Mouse (Mus musculus) heart, postnatal 0 days (tissue): ENCODE data around the gene Gm49384. TPM values are rescaled to one million over a fixed set of nuclear protein-coding genes. Genes with fewer than 3 reads are reported as not detected.

Experiments
- ATAC-seq: fragments of 200-750 bp; cut with Nextera tagmentation; 2 replicates; pipeline ENCODE4 v1.8.0; 2017; ENCODE audit warnings: low read depth, moderate number of reproducible peaks, moderate library complexity; ENCODE audit not compliant: insufficient read depth
- DNase-seq: peaks from one replicate; pipeline ENCODE4 v3.0.0-alpha.2; 2016; ENCODE audit warnings: low spot score
- H3K27ac ChIP-seq: fragments of 300-500 bp; sonication (generic); 2 replicates; pipeline ENCODE4 v1.5.1; 2014; ENCODE audit warnings: low read depth, mild to moderate bottlenecking
- H3K27me3 ChIP-seq: fragments of 300-500 bp; sonication (generic); 2 replicates; pipeline ENCODE4 v1.6.1; 2014; ENCODE audit warnings: low read length, mixed read lengths; ENCODE audit not compliant: control insufficient read depth, insufficient read depth
- H3K36me3 ChIP-seq: fragments of 300-500 bp; sonication (generic); replicated peaks from 2 replicates; pipeline ENCODE4 v1.6.1; 2014; ENCODE audit warnings: low read length, mixed read lengths; ENCODE audit not compliant: control insufficient read depth, insufficient read depth
- H3K4me1 ChIP-seq: fragments of 300-500 bp; sonication (generic); 2 replicates; pipeline ENCODE4 v1.6.1; 2014; ENCODE audit warnings: antibody characterized with exemption; ENCODE audit not compliant: control insufficient read depth, insufficient read depth
- H3K4me2 ChIP-seq: fragments of 300-500 bp; sonication (generic); 2 replicates; pipeline ENCODE4 v1.6.1; 2014; ENCODE audit warnings: low read depth, mild to moderate bottlenecking, low read length, moderate library complexity
- H3K4me3 ChIP-seq: fragments of 300-500 bp; sonication (generic); 2 replicates; pipeline ENCODE4 v1.5.1; 2014; ENCODE audit warnings: low read depth, low read length
- H3K9ac ChIP-seq: fragments of 300-500 bp; sonication (generic); replicated peaks from 2 replicates; pipeline ENCODE4 v1.6.1; 2014; ENCODE audit warnings: low read depth, low read length, mixed read lengths
- H3K9me3 ChIP-seq: fragments of 300-500 bp; sonication (generic); replicated peaks from 2 replicates; pipeline ENCODE4 v1.6.1; 2016; ENCODE audit warnings: low read length; ENCODE audit not compliant: control insufficient read depth
- CTCF ChIP-seq: IDR thresholded peaks from 2 replicates; pipeline ENCODE4 v1.5.1; 2016; ENCODE audit warnings: antibody characterized with exemption, control low read depth, low read depth
- EP300 ChIP-seq: IDR thresholded peaks from 2 replicates; pipeline ENCODE4 v1.6.1; 2016; ENCODE audit warnings: antibody characterized with exemption, low read depth
- WGBS: fragments of 180-500 bp; shearing (Covaris S2); extraction: QIAGEN DNeasy Blood & Tissue Kit; methylation state at CpG from one replicate; pipeline ENCODE4 v1.1.7; 2014; 5-methylcytosine and 5-hydroxymethylcytosine counted together
- polyA plus RNA-seq: library from polyadenylated mRNA; unstranded; fragments of >200 nt; fragmentation: Nextera tagmentation; extraction: Ambion mirVana; gene quantifications from 2 replicates; pipeline ENCODE4 v1.2.1, GENCODE M21; 2015
- total RNA-seq: library from RNA; depleted of rRNA; stranded (reverse); fragments of >200 nt; gene quantifications from 2 replicates; pipeline ENCODE4 v1.2.3, GENCODE M21; 2014; ENCODE audit warnings: low replicate concordance

Gm49384 gene
- total and polyA plus RNA-seq, 2 experiments from 2014 or later, result 5.5 to 7.1 TPM

- ATAC-seq (no peak), DNase-seq (no peak)
- Histone ChIP-seq H3K4me3 (peak overlapping the region; percentile 84), H3K27ac (no peak overlapping the region), H3K4me2 (peak overlapping the region; percentile 97), H3K27me3 (no peaks in the 10 kb centered on the region), H3K4me1 (peaks cover 21% of the 10 kb centered on the region), H3K9me3 (no peaks in the 10 kb centered on the region), H3K9ac (peak overlapping the region; percentile 85), H3K36me3 (peaks cover 19% of the 10 kb centered on the region; the same call in 1 of the 2 replicates)
- WGBS, result 58% methylated on average over 7 of the region's 7 CpGs
- TF ChIP-seq EP300, result no peak
- no peak for TF ChIP-seq CTCF
Observed at GRCm38 (mm10) chr12:69185371-69185770, 18.7 kb downstream of the Gm49384 start.

- peak; percentile 48 for ATAC-seq
- Histone ChIP-seq H3K9ac (peak overlapping the region; percentile 85), H3K4me3 (peak overlapping the region; percentile 84), H3K4me2 (peak overlapping the region; percentile 97), H3K27me3 (no peaks in the 10 kb centered on the region), H3K36me3 (peaks cover 15% of the 10 kb centered on the region; the same call in 1 of the 2 replicates), H3K9me3 (no peaks in the 10 kb centered on the region), H3K4me1 (peaks cover 21% of the 10 kb centered on the region), H3K27ac (peak overlapping the region; percentile 91)
- under 1% methylated on average over 85 of the region's 86 CpGs for WGBS
- TF ChIP-seq EP300 (no peak), CTCF (no peak)
- peak; percentile 36 for DNase-seq
Observed at GRCm38 (mm10) chr12:69184342-69185295, 19.4 kb downstream of the Gm49384 start.

GRCm38 (mm10) chr12:69183583-69184308 is 20.3 kb downstream of the Gm49384 start, which contains the start of the genes Rpl36al and Mgat2:
Rpl36al (minus strand) TSS chr12:69184083.
Mgat2 (plus strand) TSS chr12:69184157.
- ATAC-seq (peak; percentile 99), DNase-seq (peak; percentile 97)
- TF ChIP-seq EP300 (no peak), CTCF (no peak)
- H3K4me2 ChIP-seq, result peak within 1 kb of the TSS; percentile 97
- H3K27ac ChIP-seq, result peak within 1 kb of the TSS; percentile 91
- peak within 1 kb of the TSS; percentile 85 for H3K9ac ChIP-seq
- H3K27me3 ChIP-seq, result no peaks in the 10 kb centered on the region
- H3K4me1 ChIP-seq, result peaks cover 21% of the 10 kb centered on the region
- under 1% methylated on average over 81 of the region's 84 CpGs for WGBS
- H3K36me3 ChIP-seq, result peaks cover 12% of the 10 kb centered on the region; the same call in 1 of the 2 replicates
- H3K9me3 ChIP-seq, result no peaks in the 10 kb centered on the region
- peak within 1 kb of the TSS; percentile 84 for H3K4me3 ChIP-seq

GRCm38 (mm10) chr12:69181800-69182199 is 22.3 kb downstream of the Gm49384 start:
- Histone ChIP-seq H3K4me1 (peaks cover 14% of the 10 kb centered on the region), H3K36me3 (no peaks in the 10 kb centered on the region; the same call in 1 of the 2 replicates), H3K4me2 (no peak overlapping the region), H3K9ac (no peak overlapping the region), H3K27me3 (no peaks in the 10 kb centered on the region), H3K27ac (no peak overlapping the region), H3K9me3 (no peaks in the 10 kb centered on the region), H3K4me3 (no peak overlapping the region)
- no peak for TF ChIP-seq CTCF
- no peak for TF ChIP-seq EP300
- ATAC-seq (no peak), DNase-seq (no peak)
- 86% methylated on average over 4 of the region's 4 CpGs for WGBS

GRCm38 (mm10) chr12:69179371-69179770 is 24.7 kb downstream of the Gm49384 start:
- Histone ChIP-seq H3K9me3 (no peaks in the 10 kb centered on the region), H3K9ac (no peak overlapping the region), H3K27me3 (no peaks in the 10 kb centered on the region), H3K36me3 (no peaks in the 10 kb centered on the region; the same call in 1 of the 2 replicates), H3K4me2 (no peak overlapping the region), H3K27ac (no peak overlapping the region), H3K4me1 (no peaks in the 10 kb centered on the region), H3K4me3 (no peak overlapping the region)
- DNase-seq (no peak), ATAC-seq (no peak)
- WGBS, result 59% methylated on average over 12 of the region's 12 CpGs
- TF ChIP-seq EP300, result no peak
- TF ChIP-seq CTCF, result no peak
